Mouse (Mus musculus): ENCODE results near the gene Hoxa2. TPM values are rescaled to one million over a fixed set of nuclear protein-coding genes. Genes with fewer than 3 reads are reported as not detected.
A peak's percentile ranks its signal among the peaks of the same experiment; 100 is the strongest.

The Hoxa2 gene
- polyA plus RNA-seq, 1 experiment from 2014 or later = 0.98 TPM

DNA sequence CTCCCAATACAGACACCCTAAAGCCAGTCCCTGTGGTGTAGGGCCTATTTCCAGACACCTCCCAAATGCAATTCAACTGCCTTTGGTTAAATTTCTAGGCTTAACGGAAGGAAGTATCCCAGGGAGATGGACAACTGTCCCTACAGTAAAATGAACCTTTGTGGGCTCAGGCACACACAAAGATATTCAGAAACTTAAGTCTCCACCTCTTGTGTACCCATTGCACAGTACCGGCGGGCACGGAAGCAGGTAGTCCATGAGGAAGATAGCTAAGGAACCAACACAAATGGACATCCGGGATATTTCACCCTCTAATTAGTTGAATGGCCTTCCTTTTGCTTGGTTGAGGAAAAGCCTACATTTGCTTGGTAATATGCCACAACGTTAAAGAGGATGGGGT, 11.8 kb upstream of the Hoxa2 start:
- no peak for ATAC-seq (ENCODE audit: insufficient number of reproducible peaks, low FRiP score)
- H3K27ac ChIP-seq (ENCODE audit: poor library complexity, severe bottlenecking) = no peak overlapping the region
- peak overlapping the region; percentile 40 for H3K4me3 ChIP-seq
- H3K9ac ChIP-seq = no peak overlapping the region
- peak overlapping the region; percentile 47 for H3K4me2 ChIP-seq
- H3K27me3 ChIP-seq (replicated peaks) = peaks cover 95% of the 10 kb centered on the region
- peaks cover 16% of the 10 kb centered on the region for H3K4me1 ChIP-seq (replicated peaks)
- no peaks in the 10 kb centered on the region for H3K36me3 ChIP-seq
- under 1% methylated on average over 6 of the region's 6 CpGs for WGBS
- H3K9me3 ChIP-seq (replicated peaks) = no peaks in the 10 kb centered on the region

- ATAC-seq (ENCODE audit: insufficient number of reproducible peaks, low FRiP score) = no peak
- WGBS = 3% methylated on average over 18 of the region's 35 CpGs
- H3K27ac ChIP-seq (ENCODE audit: poor library complexity, severe bottlenecking) = peak overlapping the region; percentile 61
These were observed 11.2 kb upstream of the Hoxa2 start for GRCm38 (mm10) chr6:52175864-52176263.

DNA sequence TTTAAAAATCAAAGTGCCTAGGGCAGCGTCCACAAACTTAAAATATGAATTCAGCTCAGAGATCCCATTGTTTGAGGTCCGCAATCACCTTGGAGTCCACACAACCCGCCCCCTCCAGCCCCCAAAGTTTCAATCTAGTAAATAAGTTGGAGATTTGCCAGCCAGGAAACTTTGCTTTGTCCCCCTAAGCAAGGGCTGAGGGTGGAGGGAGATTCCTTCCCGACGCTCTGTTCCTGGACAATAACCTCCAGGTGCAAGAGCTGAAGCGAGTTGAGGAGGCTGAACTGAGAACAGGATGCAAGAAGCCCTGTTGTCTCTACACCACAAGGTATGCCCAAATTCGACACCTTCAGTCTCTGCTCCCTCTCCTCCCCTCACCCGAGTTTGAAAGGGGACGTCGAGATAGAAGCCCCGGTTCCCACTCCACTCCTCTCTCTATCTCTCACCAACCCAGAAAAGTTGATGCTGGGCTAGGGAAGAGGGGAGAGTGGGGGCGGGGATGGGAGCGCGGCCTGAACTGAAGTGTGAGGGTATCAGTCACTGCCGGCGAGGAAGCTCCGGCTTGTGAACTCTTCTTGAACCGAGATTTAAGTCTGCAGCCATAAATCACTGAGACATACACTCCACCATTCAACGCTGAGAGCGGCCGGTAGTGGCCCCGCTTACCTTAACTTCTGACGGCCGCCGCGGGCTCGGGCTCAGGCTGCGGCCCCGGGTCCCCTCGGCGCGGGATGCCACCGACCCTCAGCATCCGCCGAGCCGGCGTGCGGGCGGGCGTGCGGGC, 10.5 kb upstream of the Hoxa2 start:
- Histone ChIP-seq H3K36me3 (no peaks in the 10 kb centered on the region), H3K9me3 (replicated peaks) (no peaks in the 10 kb centered on the region), H3K9ac (peak overlapping the region; percentile 21; the same call in 1 of the 2 replicates), H3K27me3 (replicated peaks) (peaks cover 95% of the 10 kb centered on the region), H3K4me2 (peak overlapping the region; percentile 47), H3K4me3 (peak overlapping the region; percentile 40), H3K4me1 (replicated peaks) (peaks cover 24% of the 10 kb centered on the region), H3K27ac (ENCODE audit: poor library complexity, severe bottlenecking) (peak overlapping the region; percentile 61)
- peak; percentile 45; the same call in 1 of the 2 replicates for ATAC-seq (ENCODE audit: insufficient number of reproducible peaks, low FRiP score)
- under 1% methylated on average over 41 of the region's 41 CpGs for WGBS

More at GRCm38 (mm10) chr6:52175864-52176263, 11.2 kb upstream of the Hoxa2 start:
- H3K9me3 ChIP-seq (replicated peaks) = no peaks in the 10 kb centered on the region
- H3K9ac ChIP-seq = peak overlapping the region; percentile 21; the same call in 1 of the 2 replicates
- H3K36me3 ChIP-seq = no peaks in the 10 kb centered on the region
- peak overlapping the region; percentile 40 for H3K4me3 ChIP-seq
- peak overlapping the region; percentile 47 for H3K4me2 ChIP-seq
- H3K4me1 ChIP-seq (replicated peaks) = peaks cover 17% of the 10 kb centered on the region
- peaks cover 95% of the 10 kb centered on the region for H3K27me3 ChIP-seq (replicated peaks)

DNA sequence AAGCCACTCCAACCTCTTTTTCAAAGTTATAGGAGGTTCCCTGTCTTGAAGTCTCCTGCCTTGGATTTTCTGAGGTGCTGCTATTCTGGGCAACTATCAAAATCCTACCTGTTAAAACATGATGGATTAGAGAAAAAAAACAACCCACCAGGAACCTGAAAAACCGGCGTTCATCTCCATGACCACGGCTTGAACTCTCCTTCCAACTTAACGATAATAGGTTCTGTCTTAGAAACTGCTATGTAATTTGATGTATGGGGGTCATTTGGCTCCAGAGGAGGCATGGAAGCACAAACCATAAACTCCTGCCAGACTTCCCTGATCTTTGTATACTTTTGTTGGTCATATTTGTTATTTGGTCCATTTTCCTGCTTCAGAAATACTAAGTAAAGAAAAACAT, 9.0 kb upstream of the Hoxa2 start:
- H3K9ac ChIP-seq = no peak overlapping the region
- WGBS = 6% methylated on average over 4 of the region's 4 CpGs

DNA sequence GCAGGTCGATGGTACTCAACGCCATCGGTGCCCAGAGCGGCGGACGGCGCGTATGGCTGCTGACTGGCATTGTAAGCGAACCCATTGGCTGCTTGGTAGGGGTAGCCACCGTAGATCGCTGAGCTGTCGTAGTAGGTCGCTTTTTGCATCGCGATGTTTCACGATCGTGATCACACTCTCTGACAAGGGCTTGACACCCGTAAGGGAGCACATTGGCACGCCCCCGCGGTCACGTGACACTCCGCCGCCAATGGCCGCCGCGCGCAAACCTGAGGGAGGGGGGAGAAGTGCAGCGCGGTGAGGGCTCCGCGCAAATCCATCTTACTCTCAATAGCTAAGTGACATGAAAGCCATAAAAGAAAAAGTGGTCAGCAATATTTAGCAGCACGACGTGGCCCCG, 7.9 kb upstream of the Hoxa2 start:
- peak overlapping the region; percentile 49 for H3K4me2 ChIP-seq
- H3K4me3 ChIP-seq = peak overlapping the region; percentile 24
- H3K9ac ChIP-seq = no peak overlapping the region
- H3K27me3 ChIP-seq (replicated peaks) = peaks cover 90% of the 10 kb centered on the region
- no peaks in the 10 kb centered on the region for H3K36me3 ChIP-seq
- H3K27ac ChIP-seq (ENCODE audit: poor library complexity, severe bottlenecking) = no peak overlapping the region
- no peaks in the 10 kb centered on the region for H3K9me3 ChIP-seq (replicated peaks)
- WGBS = under 1% methylated on average over 35 of the region's 35 CpGs
- ATAC-seq (ENCODE audit: insufficient number of reproducible peaks, low FRiP score) = no peak
- peaks cover 25% of the 10 kb centered on the region for H3K4me1 ChIP-seq (replicated peaks)

More for the DNA sequence above, 9.0 kb upstream of the Hoxa2 start:
- Histone ChIP-seq H3K4me3 (no peak overlapping the region), H3K27me3 (replicated peaks) (peaks cover 90% of the 10 kb centered on the region), H3K27ac (ENCODE audit: poor library complexity, severe bottlenecking) (no peak overlapping the region), H3K9me3 (replicated peaks) (no peaks in the 10 kb centered on the region), H3K4me2 (0 out of 2 replicates have a peak overlapping the region, but pooled peaks have one; percentile 49), H3K4me1 (replicated peaks) (peaks cover 25% of the 10 kb centered on the region), H3K36me3 (no peaks in the 10 kb centered on the region)
- ATAC-seq (ENCODE audit: insufficient number of reproducible peaks, low FRiP score) = no peak

DNA sequence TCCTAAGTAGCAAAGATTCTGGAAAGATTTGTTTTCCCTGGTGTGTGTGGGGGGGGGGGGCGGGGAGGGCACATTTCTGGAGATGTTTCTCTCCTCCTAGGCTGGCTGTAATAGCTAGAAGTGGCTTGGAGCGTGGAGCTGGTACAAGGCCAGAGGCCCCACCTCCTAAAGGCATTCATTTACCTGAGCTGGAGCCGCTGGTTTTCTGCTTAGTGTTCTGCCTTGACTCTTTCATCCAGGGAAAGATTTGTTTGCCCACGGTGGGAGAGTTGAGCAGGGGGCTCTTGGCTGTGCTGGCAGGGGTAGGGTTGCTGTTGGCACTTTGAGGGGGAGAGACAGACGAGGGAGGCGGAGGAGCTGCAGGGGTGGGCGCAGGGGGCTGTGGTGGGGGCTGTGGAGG, 7.3 kb upstream of the Hoxa2 start:
- H3K27ac ChIP-seq (ENCODE audit: poor library complexity, severe bottlenecking) = no peak overlapping the region
- H3K4me2 ChIP-seq = peak overlapping the region; percentile 49
- WGBS = 21% methylated on average over 7 of the region's 7 CpGs
- H3K9me3 ChIP-seq (replicated peaks) = no peaks in the 10 kb centered on the region
- peaks cover 90% of the 10 kb centered on the region for H3K27me3 ChIP-seq (replicated peaks)
- peaks cover 25% of the 10 kb centered on the region for H3K4me1 ChIP-seq (replicated peaks)
- H3K4me3 ChIP-seq = peak overlapping the region; percentile 24
- H3K36me3 ChIP-seq = no peaks in the 10 kb centered on the region
- H3K9ac ChIP-seq = no peak overlapping the region
- ATAC-seq (ENCODE audit: insufficient number of reproducible peaks, low FRiP score) = no peak

- Histone ChIP-seq H3K4me3 (no peak overlapping the region), H3K9ac (no peak overlapping the region), H3K4me2 (no peak overlapping the region), H3K4me1 (replicated peaks) (peaks cover 25% of the 10 kb centered on the region), H3K27me3 (replicated peaks) (peaks cover 90% of the 10 kb centered on the region), H3K27ac (ENCODE audit: poor library complexity, severe bottlenecking) (no peak overlapping the region), H3K9me3 (replicated peaks) (no peaks in the 10 kb centered on the region), H3K36me3 (no peaks in the 10 kb centered on the region)
- 9% methylated on average over 4 of the region's 4 CpGs for WGBS
- no peak for ATAC-seq (ENCODE audit: insufficient number of reproducible peaks, low FRiP score)
These were observed 6.7 kb upstream of the Hoxa2 start for GRCm38 (mm10) chr6:52171331-52171730.

- ATAC-seq (ENCODE audit: insufficient number of reproducible peaks, low FRiP score) = no peak
- Histone ChIP-seq H3K27ac (ENCODE audit: poor library complexity, severe bottlenecking) (no peak overlapping the region), H3K36me3 (no peaks in the 10 kb centered on the region), H3K4me2 (peak overlapping the region; percentile 17; the same call in 1 of the 2 replicates), H3K4me3 (no peak overlapping the region), H3K9ac (no peak overlapping the region), H3K4me1 (replicated peaks) (peaks cover 24% of the 10 kb centered on the region), H3K9me3 (replicated peaks) (no peaks in the 10 kb centered on the region), H3K27me3 (replicated peaks) (peaks cover 90% of the 10 kb centered on the region)
- 5% methylated on average over 5 of the region's 5 CpGs for WGBS
These were observed 6.2 kb upstream of the Hoxa2 start for GRCm38 (mm10) chr6:52170898-52171223.

- Histone ChIP-seq H3K9me3 (replicated peaks) (no peaks in the 10 kb centered on the region), H3K27me3 (replicated peaks) (peaks cover 90% of the 10 kb centered on the region), H3K9ac (no peak overlapping the region), H3K36me3 (no peaks in the 10 kb centered on the region), H3K27ac (ENCODE audit: poor library complexity, severe bottlenecking) (no peak overlapping the region), H3K4me1 (replicated peaks) (peaks cover 19% of the 10 kb centered on the region), H3K4me2 (peak overlapping the region; percentile 17), H3K4me3 (0 out of 2 replicates have a peak overlapping the region, but pooled peaks have one; percentile 1)
- 2% methylated on average over 40 of the region's 40 CpGs for WGBS
- peak; percentile 33; the same call in 1 of the 2 replicates for ATAC-seq (ENCODE audit: insufficient number of reproducible peaks, low FRiP score)
These were observed 5.7 kb upstream of the Hoxa2 start for GRCm38 (mm10) chr6:52170166-52170897.

DNA sequence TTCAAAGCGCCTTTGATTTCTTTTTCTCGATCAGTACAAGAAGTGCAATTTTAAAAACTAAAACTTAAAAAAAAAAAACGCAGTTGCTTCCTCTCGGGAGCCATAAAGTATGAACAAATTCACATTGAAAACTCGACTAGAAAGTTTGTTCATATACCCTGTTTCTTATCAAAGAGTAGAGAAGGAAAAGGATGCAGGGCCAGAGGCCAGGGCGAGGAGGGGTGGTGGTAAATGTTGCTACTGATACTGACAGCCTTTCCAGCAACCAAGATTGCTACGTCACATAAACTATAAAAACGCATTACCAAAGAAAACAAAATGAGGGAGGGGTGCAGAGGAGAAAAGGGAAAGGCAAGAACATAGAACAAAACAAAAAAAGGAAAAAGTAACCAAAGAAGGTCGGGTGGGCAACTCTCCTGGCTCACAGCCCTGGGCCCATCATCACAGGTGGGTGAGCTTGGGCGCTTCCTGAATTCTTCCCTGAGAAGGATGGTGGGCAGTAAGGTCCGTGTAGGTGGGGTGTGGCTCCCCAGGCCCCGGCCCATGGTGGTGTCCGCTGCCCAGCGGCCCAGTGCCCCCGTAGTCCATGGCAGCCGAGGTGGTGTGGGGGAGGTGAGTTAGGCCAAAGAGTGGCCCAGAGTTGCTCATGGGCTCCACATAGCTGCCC, 5.0 kb upstream of the Hoxa2 start:
- no peaks in the 10 kb centered on the region for H3K9me3 ChIP-seq (replicated peaks)
- H3K4me1 ChIP-seq (replicated peaks) = peaks cover 19% of the 10 kb centered on the region
- H3K4me3 ChIP-seq = no peak overlapping the region
- ATAC-seq (ENCODE audit: insufficient number of reproducible peaks, low FRiP score) = 0 out of 2 replicates have a peak, but pooled peaks have one; percentile 14
- H3K36me3 ChIP-seq = no peaks in the 10 kb centered on the region
- H3K9ac ChIP-seq = no peak overlapping the region
- no peak overlapping the region for H3K4me2 ChIP-seq
- 10% methylated on average over 16 of the region's 16 CpGs for WGBS
- peaks cover 90% of the 10 kb centered on the region for H3K27me3 ChIP-seq (replicated peaks)
- no peak overlapping the region for H3K27ac ChIP-seq (ENCODE audit: poor library complexity, severe bottlenecking)

All from heart, embryonic 12.5 days (tissue).